Mouse (Mus musculus): ENCODE measurements around the gene Lrrc4c. TPM values are rescaled to one million over a fixed set of nuclear protein-coding genes. Genes with fewer than 3 reads are reported as not detected.
A peak's percentile ranks its signal among the peaks of the same experiment; 100 is the strongest.

Lrrc4c gene
- total RNA-seq, 2 experiments from 2014 or later = 125 to 133 TPM

- DNase-seq (ENCODE audit: low spot score in 2 of 2) = no peak
- intact Hi-C loops (cut with DNase I) = no loop called here
Observed at GRCm38 (mm10) chr2:96736081-96736480, 418.1 kb downstream of the Lrrc4c start.

- intact Hi-C loops (cut with DNase I) = no loop called here
- no peak for DNase-seq (ENCODE audit: low spot score in 2 of 2)
Observed at GRCm38 (mm10) chr2:96755066-96755465, 437.1 kb downstream of the Lrrc4c start.

- intact Hi-C loops (cut with DNase I) = no loop called here
- no peak for DNase-seq (ENCODE audit: low spot score in 2 of 2)
Observed at GRCm38 (mm10) chr2:96757701-96758100, 439.7 kb downstream of the Lrrc4c start.

- peak in 1 of 2 experiments; percentile 68 for DNase-seq (ENCODE audit: low spot score in 2 of 2)
Observed at GRCm38 (mm10) chr2:96763538-96763937, 445.6 kb downstream of the Lrrc4c start.

GRCm38 (mm10) chr2:96775376-96775775 lies 457.4 kb downstream of the Lrrc4c start:
- no peak for DNase-seq (ENCODE audit: low spot score in 2 of 2)
- intact Hi-C loops (cut with DNase I) = no loop called here

More at GRCm38 (mm10) chr2:96763538-96763937, 445.6 kb downstream of the Lrrc4c start:
- intact Hi-C loops (cut with DNase I) = no loop called here

DNA sequence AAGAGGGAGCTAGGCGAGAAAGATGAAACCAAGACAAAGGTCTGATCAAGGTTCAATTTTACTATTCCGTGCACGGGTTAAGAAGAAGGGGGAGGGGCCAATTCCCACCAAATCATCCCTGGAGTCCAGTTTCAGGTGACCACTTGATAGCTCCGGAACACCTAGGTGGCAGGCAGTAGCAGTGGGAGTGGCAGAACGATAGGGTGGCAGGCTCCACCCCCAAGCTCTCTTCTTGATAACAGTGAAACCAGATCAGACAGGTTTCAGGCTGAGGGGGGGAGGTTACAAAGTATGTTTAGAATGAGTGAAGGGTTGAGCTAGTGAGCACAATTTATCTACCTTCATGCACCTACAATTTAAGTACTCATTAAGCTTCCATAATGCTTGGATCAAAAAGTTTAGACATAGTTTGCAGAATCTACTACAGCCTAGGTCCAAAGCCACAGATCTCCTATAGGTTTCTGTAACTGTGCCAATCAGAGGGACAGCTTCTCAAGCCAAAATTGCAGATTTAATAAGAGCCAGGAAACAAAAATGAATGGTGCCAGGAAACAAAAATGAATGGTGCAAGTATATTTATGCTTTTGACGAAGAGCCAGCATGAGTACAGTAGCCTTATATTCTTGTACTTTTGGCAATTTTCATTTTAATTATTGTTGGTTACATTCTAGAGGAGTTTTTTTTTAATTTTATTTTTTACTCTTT lies 478.9 kb downstream of the Lrrc4c start:
- no peak for DNase-seq (ENCODE audit: low spot score in 2 of 2)
- intact Hi-C loops (cut with DNase I) = no loop called here

DNA sequence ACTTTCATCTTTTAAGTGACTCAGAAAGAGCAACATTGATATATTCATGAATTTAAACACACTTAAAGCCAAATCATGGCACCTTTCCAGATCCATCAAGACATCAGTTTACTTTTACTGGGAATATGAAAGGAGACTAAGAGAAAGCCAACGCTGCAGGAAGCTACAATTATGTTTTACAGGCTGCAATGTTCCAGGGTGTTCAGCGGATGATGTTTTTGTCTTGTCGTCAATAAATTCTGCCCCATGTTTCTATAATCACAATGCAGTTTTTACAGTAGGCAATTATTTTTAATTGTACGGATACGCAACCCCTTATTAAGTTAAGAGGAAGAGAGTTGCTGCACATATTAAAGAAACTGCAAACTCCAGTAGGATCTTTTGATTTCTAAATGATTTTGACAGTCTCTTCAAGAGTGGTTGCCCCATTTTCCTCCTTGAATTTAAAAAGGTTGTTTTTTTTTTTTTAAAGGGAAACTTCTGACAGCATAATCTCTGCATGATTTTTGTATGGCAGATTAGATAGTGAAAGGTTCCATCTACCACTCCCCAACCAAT lies 532.9 kb downstream of the Lrrc4c start:
- no peak for DNase-seq (ENCODE audit: low spot score in 2 of 2)
- intact Hi-C loops (cut with DNase I) = loop anchor here (5.0 kb wide), 1 partner anchor 134 kb away; no protein-coding TSS in a partner anchor

DNA sequence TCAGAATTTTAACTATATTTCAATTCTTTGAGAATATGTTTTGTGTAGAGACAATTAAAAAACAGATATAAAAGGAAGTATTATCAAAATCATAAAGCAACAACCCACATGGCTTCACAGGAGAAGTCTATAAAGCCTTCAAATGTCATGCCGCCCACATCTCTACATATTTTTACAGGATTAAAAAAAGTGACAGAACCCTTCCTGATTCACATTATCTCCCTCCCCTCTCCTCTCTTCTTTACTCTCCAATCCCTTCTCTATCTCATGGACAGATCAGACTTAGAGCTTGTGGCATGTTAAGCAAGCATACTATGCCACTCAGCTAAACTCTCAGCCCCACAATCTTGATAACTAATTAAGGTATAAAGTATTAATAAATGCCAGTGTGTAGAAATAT lies 535.8 kb downstream of the Lrrc4c start:
- DNase-seq (ENCODE audit: low spot score in 2 of 2) = peak in 1 of 2 experiments; percentile 68
- intact Hi-C loops (cut with DNase I) = loop anchor here (2.0 to 5.0 kb wide), 2 partner anchors 136 to 297 kb away; no protein-coding TSS in a partner anchor

DNA sequence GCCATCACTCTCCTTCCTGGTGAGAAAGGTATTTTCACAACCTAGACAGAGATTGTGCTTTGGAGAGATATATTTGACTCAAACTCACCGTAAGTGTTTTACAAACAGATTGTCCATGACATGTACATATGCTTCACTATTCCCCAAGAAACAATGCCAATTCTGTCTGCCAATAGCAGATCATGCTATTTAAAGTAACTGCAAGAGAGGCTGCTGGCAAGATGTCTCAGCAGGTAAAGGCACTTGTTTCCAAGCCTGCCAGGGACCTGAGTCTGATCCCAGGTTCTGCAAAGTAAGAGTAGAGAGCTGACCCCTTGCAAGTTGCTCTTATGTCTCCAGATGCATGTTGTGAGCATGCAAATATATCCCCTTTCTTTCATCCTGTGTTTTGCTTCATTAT lies 558.1 kb downstream of the Lrrc4c start:
- intact Hi-C loops (cut with DNase I) = no loop called here

DNA sequence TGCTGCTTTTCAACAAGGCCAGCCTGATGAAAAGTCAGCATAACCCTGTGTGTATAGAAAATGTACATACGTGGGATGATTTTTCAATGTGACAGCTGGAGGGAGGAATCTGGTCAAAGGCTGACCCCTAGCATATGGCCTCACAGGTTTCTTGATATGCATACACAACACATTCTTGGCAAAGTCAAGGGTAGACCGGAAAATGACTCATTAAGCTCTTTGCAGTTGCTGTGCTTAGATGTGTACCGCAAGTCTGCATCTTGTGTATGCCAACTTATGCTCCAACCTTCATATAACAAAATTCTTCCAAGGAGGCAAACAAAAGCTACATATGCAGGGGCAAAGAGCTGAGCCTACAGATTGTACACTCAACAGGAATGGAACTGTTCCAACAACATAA lies 631.6 kb downstream of the Lrrc4c start:
- no peak for DNase-seq (ENCODE audit: low spot score in 2 of 2)
- intact Hi-C loops (cut with DNase I) = loop anchor here (5.0 kb wide), 1 partner anchor 232 kb away; no protein-coding TSS in a partner anchor

More for the DNA sequence above, 558.1 kb downstream of the Lrrc4c start:
- no peak for DNase-seq (ENCODE audit: low spot score in 2 of 2)

GRCm38 (mm10) chr2:96999521-96999920 lies 681.6 kb downstream of the Lrrc4c start:
- DNase-seq (ENCODE audit: low spot score in 2 of 2) = no peak
- intact Hi-C loops (cut with DNase I) = no loop called here

DNA sequence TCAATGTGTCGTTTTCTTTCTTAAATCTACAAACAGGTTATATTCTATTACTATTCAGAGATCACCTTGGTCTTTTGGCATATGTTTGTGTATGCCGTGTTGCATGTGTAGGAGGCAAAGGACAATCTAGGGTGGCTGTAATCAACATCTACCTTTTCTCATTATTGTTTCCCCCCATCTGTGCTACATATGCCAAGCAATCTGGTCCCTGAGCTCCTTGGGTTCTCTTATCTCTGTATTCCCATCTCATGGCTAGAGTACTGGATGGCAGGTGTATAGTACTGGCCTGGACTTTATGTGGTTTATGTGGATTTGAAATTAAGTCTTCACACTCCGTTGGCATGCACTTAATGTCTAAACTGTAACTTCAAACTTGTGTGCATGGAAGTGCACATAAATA lies 700.4 kb downstream of the Lrrc4c start:
- no peak for DNase-seq (ENCODE audit: low spot score in 2 of 2)
- intact Hi-C loops (cut with DNase I) = no loop called here

DNA sequence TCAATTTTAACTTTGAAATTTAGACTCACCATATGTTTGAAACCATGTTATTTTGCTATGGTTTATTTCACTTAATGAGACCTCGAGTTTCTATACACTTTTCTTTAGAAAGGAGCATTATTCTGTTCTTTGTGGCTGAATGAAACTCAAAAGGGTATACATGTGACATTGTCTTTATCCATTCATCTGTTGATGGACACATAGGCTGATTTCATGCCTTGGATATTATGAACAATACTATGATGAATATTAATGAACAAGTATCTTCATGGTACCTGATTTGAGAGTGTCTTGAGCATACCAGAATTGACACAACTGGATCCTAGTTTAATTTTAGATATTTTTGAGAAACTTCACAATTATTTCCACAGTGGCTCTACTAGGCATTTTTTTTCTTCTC lies 709.0 kb downstream of the Lrrc4c start:
- no peak for DNase-seq (ENCODE audit: low spot score in 2 of 2)
- intact Hi-C loops (cut with DNase I) = no loop called here

- intact Hi-C loops (cut with DNase I) = no loop called here
- DNase-seq (ENCODE audit: low spot score in 2 of 2) = no peak
Observed at GRCm38 (mm10) chr2:97027585-97027984, 709.6 kb downstream of the Lrrc4c start.

DNA sequence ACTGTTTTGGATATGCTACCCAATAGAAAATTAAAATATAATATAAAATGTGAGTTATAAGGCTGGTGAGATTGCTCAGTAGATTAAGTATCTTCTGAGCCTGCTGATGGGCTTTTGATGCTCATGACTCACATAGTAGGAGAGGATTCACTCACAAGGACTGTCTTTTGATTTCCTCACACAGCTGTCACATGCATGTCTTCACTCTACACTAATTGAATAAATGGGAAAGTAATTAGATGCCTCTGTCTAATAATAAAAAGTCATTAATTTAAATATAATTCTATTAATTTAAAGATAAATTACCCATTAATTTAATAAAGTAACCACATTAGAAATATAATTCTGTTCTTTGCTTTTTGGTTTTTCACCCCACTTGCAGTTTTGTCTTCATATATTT lies 718.4 kb downstream of the Lrrc4c start:
- intact Hi-C loops (cut with DNase I) = no loop called here
- DNase-seq (ENCODE audit: low spot score in 2 of 2) = no peak

DNA sequence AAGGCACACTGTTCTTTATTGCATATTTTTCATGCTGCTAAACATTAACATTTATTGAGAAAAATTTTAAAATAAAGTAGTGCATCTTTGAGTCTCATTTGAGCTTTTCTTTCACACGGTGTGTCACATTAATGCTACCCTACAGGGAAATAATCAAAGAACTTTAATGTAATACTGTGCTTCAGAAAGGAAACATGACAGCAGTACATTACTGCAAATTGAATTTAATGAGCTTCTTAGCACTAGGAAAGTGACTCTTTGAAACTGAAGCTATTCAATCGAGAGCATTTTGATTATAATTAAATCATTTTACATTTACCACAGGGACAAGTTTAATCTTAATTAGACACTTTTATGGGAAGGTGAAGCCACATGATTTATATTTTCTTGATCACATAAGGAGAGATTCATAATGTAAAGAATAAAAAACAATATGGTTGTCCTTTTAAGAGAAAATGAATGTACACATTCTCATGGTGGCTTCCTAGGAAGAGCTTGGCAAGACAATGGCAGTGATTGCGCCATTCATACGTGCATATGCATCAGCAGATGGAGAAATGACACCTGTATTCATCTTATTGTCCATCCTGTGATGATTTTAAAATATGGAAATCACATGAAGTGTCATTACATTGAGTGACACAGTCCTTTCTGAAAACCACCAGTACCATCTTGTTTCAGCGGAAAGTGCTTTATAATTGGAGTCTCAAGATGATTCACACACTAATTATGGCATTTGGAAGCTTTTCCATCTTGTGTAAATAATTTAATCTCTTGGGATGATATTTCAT lies 719.2 kb downstream of the Lrrc4c start:
- DNase-seq (ENCODE audit: low spot score in 2 of 2) = no peak
- intact Hi-C loops (cut with DNase I) = no loop called here

DNA sequence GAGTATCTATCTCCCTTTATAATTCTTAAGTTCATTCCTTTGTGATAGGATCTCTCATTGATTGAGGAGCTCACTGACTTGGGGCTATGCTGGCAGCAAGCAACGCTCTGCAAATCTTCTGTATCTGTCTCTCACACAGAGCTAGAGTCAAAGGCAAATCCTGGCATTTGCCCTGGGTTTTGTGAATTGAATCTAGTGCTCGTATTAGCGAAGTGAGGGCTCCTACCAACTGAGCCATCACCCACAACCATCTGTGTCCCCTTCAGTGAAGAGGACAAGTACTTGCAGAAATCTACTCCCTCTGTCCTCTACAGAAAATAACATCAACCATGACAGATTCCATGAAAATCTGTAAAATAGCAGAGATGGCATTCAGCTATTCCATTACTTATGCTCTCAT lies 726.0 kb downstream of the Lrrc4c start:
- DNase-seq (ENCODE audit: low spot score in 2 of 2) = no peak

GRCm38 (mm10) chr2:97045628-97046027 lies 727.7 kb downstream of the Lrrc4c start:
- DNase-seq (ENCODE audit: low spot score in 2 of 2) = peak; percentile 3 to 61
- intact Hi-C loops (cut with DNase I) = no loop called here

More for the DNA sequence above, 726.0 kb downstream of the Lrrc4c start:
- intact Hi-C loops (cut with DNase I) = no loop called here

DNA sequence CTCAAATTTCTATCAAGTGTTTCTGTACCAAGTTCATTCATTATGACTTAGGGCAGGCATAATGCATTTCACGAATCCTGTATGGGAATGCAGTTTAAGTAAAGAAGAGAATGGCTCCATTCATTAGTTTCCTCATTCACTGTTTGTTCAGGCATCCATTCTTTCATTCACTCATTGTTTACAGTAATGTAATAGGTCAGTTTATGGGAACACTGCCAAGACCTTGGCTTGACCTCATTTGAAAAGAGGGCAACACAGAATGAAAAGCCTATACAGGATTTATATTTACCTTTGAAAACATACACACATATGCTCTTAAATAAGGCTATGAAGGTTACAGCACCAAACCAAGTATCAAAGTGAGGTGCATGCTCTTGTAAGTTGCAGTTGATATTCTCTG lies 762.2 kb downstream of the Lrrc4c start:
- no peak for DNase-seq (ENCODE audit: low spot score in 2 of 2)
- intact Hi-C loops (cut with DNase I) = no loop called here

- DNase-seq (ENCODE audit: low spot score in 2 of 2) = peak in 1 of 2 experiments; percentile 5
- intact Hi-C loops (cut with DNase I) = no loop called here
Observed at GRCm38 (mm10) chr2:97097965-97098364, 780.0 kb downstream of the Lrrc4c start.
